Mouse (Mus musculus): ENCODE measurements around the gene Kctd18.
"Not testable (repeated sequence)": the region's sequence is repeated elsewhere in the genome, so short reads cannot be mapped to it uniquely, and the experiment has no call there.

Kctd18 gene

GRCm38 (mm10) chr1:58018856-58019255 is at the start of gene Kctd18:
Gene Kctd18, minus strand, starts transcription at chr1:58018956.
- in situ Hi-C loops (cut with MboI, MseI) = no loop called here

- in situ Hi-C loops (cut with MboI, MseI) = no loop called here
Measured at GRCm38 (mm10) chr1:58065606-58066005, 46.9 kb upstream of the Kctd18 start.

- in situ Hi-C loops (cut with MboI, MseI) = no loop called here
Measured at GRCm38 (mm10) chr1:58065151-58065550, 46.4 kb upstream of the Kctd18 start.

- in situ Hi-C loops (cut with MboI, MseI) = no loop called here
Measured at GRCm38 (mm10) chr1:58062131-58062530, 43.4 kb upstream of the Kctd18 start.

- in situ Hi-C loops (cut with MboI, MseI) = no loop called here
Measured at GRCm38 (mm10) chr1:58058846-58059245, 40.1 kb upstream of the Kctd18 start.

GRCm38 (mm10) chr1:58056939-58057338 is 38.2 kb upstream of the Kctd18 start:
- in situ Hi-C loops (cut with MboI, MseI) = no loop called here

- in situ Hi-C loops (cut with MboI, MseI) = no loop called here
Measured at GRCm38 (mm10) chr1:58056074-58056807, 37.5 kb upstream of the Kctd18 start.

GRCm38 (mm10) chr1:58055598-58055997 is 36.8 kb upstream of the Kctd18 start:
- in situ Hi-C loops (cut with MboI, MseI) = no loop called here

- in situ Hi-C loops (cut with MboI, MseI) = no loop called here
Measured at GRCm38 (mm10) chr1:58049126-58049525, 30.4 kb upstream of the Kctd18 start.

- in situ Hi-C loops (cut with MboI, MseI) = no loop called here
Measured at GRCm38 (mm10) chr1:58046721-58047290, 28.1 kb upstream of the Kctd18 start.

GRCm38 (mm10) chr1:58045546-58045945 is 26.8 kb upstream of the Kctd18 start:
- in situ Hi-C loops (cut with MboI, MseI) = no loop called here

- in situ Hi-C loops (cut with MboI, MseI) = no loop called here
Measured at GRCm38 (mm10) chr1:58045076-58045475, 26.3 kb upstream of the Kctd18 start.

GRCm38 (mm10) chr1:58037306-58037705 is 18.6 kb upstream of the Kctd18 start:
- in situ Hi-C loops (cut with MboI, MseI) = not testable (repeated sequence)

GRCm38 (mm10) chr1:58031160-58031769 is 12.5 kb upstream of the Kctd18 start:
- in situ Hi-C loops (cut with MboI, MseI) = loop anchor here (5.0 kb wide), 1 partner anchor 599 kb away; no protein-coding TSS in a partner anchor

GRCm38 (mm10) chr1:58030156-58030871 is 11.6 kb upstream of the Kctd18 start:
- in situ Hi-C loops (cut with MboI, MseI) = loop anchor here (5.0 kb wide), 1 partner anchor 598 kb away; no protein-coding TSS in a partner anchor

- in situ Hi-C loops (cut with MboI, MseI) = loop anchor here (5.0 kb wide), 1 partner anchor 597 kb away; no protein-coding TSS in a partner anchor
Measured at GRCm38 (mm10) chr1:58029636-58030117, 10.9 kb upstream of the Kctd18 start, which contains the start of gene Aox1. Gene Aox1, plus strand, starts transcription at chr1:58029931.

GRCm38 (mm10) chr1:58027707-58028106 is 9.0 kb upstream of the Kctd18 start:
- in situ Hi-C loops (cut with MboI, MseI) = no loop called here

- in situ Hi-C loops (cut with MboI, MseI) = not testable (repeated sequence)
Measured at GRCm38 (mm10) chr1:58006388-58006787, 12.4 kb downstream of the Kctd18 start.

- in situ Hi-C loops (cut with MboI, MseI) = no loop called here
Measured at GRCm38 (mm10) chr1:57998146-57998545, 20.6 kb downstream of the Kctd18 start.

- in situ Hi-C loops (cut with MboI, MseI) = no loop called here
Measured at GRCm38 (mm10) chr1:57996133-57996615, 22.6 kb downstream of the Kctd18 start.

GRCm38 (mm10) chr1:57995432-57996132 is 23.2 kb downstream of the Kctd18 start, which contains the start of gene Sgo2a:
Gene Sgo2a, plus strand, starts transcription at chr1:57995971.
- in situ Hi-C loops (cut with MboI, MseI) = no loop called here

Data from regulatory T cell (primary cell).